Mouse (Mus musculus) left cerebral cortex, postnatal 36 days (tissue): ENCODE results near the gene Pin1. TPM values are rescaled to one million over a fixed set of nuclear protein-coding genes. Genes with fewer than 3 reads are reported as not detected.
"Not testable (repeated sequence)": the region's sequence is repeated elsewhere in the genome, so short reads cannot be mapped to it uniquely, and the experiment has no call there.

Experiments used
- DNase-seq, 2 experiments: peaks; one replicate each; pipeline ENCODE4 v3.0.0; 2021 to 2022; ENCODE audit warnings: low spot score in 2 of 2, mixed read lengths in 1 of 2
- intact Hi-C: fragments of 180-260 bp; cut with DNase I; formaldehyde crosslinking; loops from one replicate; pipeline ENCODE4 v1.15.1; 2025
- total RNA-seq, 2 experiments: library from RNA; stranded (reverse); gene quantifications; 2 replicates each; pipeline ENCODE4 v1.2.3; 2021

Gene Pin1
- total RNA-seq, 2 experiments from 2014 or later: 42.4 to 43.8 TPM

- DNase-seq, intact Hi-C loops: not testable (repeated sequence)
Observed at GRCm38 (mm10) chr9:20690449-20690848, 38.6 kb downstream of the Pin1 start.

GRCm38 (mm10) chr9:20692863-20693262 is 41.0 kb downstream of the Pin1 start:
- intact Hi-C loops: no loop called here
- DNase-seq: no peak

DNA sequence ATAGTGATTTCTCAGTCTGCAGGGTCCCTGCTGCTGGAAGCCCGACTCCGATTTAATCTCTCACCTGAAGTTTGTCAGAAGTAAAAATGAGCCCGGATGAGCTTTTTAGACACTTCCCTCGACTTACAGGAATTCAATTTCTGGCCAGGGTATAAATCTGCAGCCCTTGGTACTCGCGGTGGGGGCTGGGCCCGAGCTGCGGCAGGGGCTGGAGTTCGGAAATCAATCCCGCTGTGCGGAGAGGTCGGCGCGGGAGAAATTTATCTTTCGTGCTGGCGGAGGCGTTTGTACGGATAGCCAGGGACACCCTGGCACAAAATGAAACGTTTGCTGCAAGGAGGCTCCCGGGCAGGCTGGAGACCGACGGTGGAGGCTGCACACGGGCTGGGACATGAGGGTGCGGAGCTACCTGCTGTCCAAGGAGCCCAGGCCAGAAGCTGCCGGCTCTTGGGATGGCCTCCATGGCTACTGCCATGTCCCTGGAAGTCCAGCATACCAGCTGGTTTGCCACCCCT is 42.9 kb downstream of the Pin1 start:
- intact Hi-C loops: no loop called here
- no peak for DNase-seq

GRCm38 (mm10) chr9:20696107-20696712 is 44.3 kb downstream of the Pin1 start:
- intact Hi-C loops: no loop called here
- peak in 1 of 2 experiments; percentile 50 for DNase-seq

- intact Hi-C loops: no loop called here
- DNase-seq: no peak
Observed at GRCm38 (mm10) chr9:20697466-20697865, 45.6 kb downstream of the Pin1 start.

DNA sequence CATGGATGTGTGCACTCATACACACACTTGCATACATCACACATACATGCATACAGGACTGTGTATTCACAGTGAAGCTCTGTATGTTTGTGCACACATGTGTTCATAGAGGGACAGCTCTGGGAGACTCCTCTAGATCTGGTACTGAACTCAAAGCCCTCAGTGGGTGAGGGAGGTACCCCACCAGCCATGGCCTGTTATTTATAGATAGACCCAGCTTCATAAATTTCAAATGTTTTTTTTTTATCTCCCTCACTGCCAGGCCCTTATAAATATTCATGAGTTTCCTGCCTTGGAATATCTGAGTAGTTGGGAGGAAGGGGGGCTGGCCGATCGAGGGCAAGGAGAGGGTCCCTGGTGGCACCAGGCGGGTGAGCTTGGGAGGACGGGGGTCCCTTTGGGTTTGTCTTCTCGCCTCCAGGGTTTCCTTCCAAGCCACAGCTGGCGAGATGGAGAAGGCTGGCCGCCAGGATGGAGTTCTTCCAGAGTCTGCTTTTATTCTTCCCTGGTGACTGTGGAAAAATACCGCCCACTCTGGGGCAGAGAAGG is 52.0 kb downstream of the Pin1 start:
- intact Hi-C loops: no loop called here
- peak; percentile 57 to 63 for DNase-seq

GRCm38 (mm10) chr9:20705420-20705819 is 53.5 kb downstream of the Pin1 start:
- intact Hi-C loops: no loop called here
- DNase-seq: no peak

- no peak for DNase-seq
- intact Hi-C loops: no loop called here
Observed at GRCm38 (mm10) chr9:20705981-20706380, 54.1 kb downstream of the Pin1 start.

DNA sequence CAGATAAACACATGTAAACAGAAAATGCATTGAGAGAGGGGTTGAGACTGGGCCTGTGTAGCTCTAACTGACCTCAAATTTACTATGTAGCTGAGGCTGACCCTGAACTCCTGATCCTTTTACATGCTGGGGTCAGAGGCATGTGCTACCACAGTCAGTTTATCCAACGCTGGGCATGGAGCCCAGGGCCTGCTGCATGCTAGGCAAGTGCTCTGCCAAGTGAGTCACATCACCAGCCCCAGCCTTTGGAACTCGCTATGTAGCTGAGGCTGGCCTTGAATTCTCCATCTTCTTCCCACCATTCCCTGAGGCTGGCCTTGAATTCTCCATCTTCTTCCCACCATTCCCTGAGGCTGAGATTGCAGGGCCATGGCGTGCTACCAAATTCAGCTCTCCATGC is 58.6 kb downstream of the Pin1 start:
- intact Hi-C loops: no loop called here
- no peak for DNase-seq

- intact Hi-C loops: no loop called here
- no peak for DNase-seq
Observed at GRCm38 (mm10) chr9:20712934-20713477, 61.1 kb downstream of the Pin1 start.

GRCm38 (mm10) chr9:20713478-20713987 is 61.6 kb downstream of the Pin1 start:
- no peak for DNase-seq
- intact Hi-C loops: no loop called here

DNA sequence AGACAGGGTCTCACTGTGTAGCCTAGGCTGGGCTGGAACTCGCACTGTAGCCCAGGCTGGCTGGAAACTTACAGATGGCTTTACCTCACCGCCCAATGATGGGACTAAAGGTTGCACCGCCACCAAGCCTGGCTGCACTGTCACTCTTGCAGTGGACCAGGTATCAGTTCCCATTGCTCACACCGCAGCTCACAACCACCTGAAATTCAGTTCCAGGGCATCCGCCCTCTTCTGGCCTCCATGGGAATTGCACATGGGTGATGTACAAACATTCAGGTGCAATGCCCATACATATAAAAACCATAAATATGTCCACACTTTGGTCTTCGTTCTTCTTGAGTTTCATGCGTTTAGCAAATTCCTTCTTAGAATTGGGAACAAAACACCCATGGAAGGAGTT is 63.4 kb downstream of the Pin1 start:
- DNase-seq: no peak
- intact Hi-C loops: no loop called here

Other genes starting within 250 kb of the Pin1 start
- gene Zfp26, start 191.9 kb upstream of the Pin1 start, total RNA-seq: 10 to 100 TPM; 25.1 to 26.0 TPM
- 10 to 100 TPM; 26.3 to 29.5 TPM for gene Zfp426, start 159.3 kb upstream of the Pin1 start, total RNA-seq
- gene Zfp266, start 130.7 kb upstream of the Pin1 start, total RNA-seq: 10 to 100 TPM; 39.8 to 44.1 TPM
- 10 to 100 TPM; 18.5 to 21.2 TPM for gene Zfp846, start 70.8 kb upstream of the Pin1 start, total RNA-seq
- 100 to 1,000 TPM; 289 to 334 TPM for gene Ubl5, start 9.2 kb upstream of the Pin1 start, total RNA-seq
- 10 to 100 TPM; 15.3 to 27.6 TPM for gene Fbxl12, start 7.3 kb upstream of the Pin1 start, total RNA-seq
- 100 to 1,000 TPM; 160 to 193 TPM for gene Olfm2, start 94.3 kb downstream of the Pin1 start, total RNA-seq
- gene Col5a3, start 163.0 kb downstream of the Pin1 start, total RNA-seq: 1 to 10 TPM; 1.1 to 2.2 TPM
- not detected for gene Rdh8, start 166.4 kb downstream of the Pin1 start, total RNA-seq
- 10 to 100 TPM; 65.7 to 90.2 TPM for gene A230050P20Rik, start 216.5 kb downstream of the Pin1 start, total RNA-seq
- 10 to 100 TPM; 10.5 to 11.8 TPM for gene Angptl6, start 227.6 kb downstream of the Pin1 start, total RNA-seq
- gene Ppan, start 236.1 kb downstream of the Pin1 start, total RNA-seq: 10 to 100 TPM; 18.6 to 23.9 TPM
- 100 to 1,000 TPM; 120 to 124 TPM for gene Eif3g, start 246.5 kb downstream of the Pin1 start, total RNA-seq